Mouse (Mus musculus): Measurements from ENCODE around the gene Atg101.

DNA sequence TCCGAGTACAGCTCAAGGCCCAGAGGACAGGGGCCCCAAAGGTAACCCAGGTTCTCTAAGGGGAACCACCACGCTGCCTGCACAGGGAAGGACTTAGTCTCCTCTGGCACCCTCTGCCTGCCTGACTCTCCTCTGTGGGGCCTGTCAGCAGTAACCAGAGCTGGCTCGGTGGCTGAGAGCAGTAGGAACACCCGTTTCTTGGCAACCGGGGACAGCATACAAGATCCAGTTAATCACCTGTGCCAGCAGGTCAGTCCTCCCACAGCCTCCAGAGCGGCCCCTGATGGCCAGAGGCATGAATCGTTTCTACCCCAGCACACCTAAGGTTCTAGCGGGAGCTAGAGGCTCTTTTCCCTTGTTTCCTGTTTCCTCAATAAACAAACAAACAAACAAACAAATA lies 41.4 kb upstream of the Atg101 start:
- no peak for TF ChIP-seq EP300 (IDR thresholded peaks at IDR 0.05; ENCODE audit: low read depth)
- TF ChIP-seq CTCF (IDR thresholded peaks at IDR 0.05; ENCODE audit: low read depth) = peak; percentile 45
